ENCODE assay signal across 27 mouse cellular contexts in the genomic region with DNA sequence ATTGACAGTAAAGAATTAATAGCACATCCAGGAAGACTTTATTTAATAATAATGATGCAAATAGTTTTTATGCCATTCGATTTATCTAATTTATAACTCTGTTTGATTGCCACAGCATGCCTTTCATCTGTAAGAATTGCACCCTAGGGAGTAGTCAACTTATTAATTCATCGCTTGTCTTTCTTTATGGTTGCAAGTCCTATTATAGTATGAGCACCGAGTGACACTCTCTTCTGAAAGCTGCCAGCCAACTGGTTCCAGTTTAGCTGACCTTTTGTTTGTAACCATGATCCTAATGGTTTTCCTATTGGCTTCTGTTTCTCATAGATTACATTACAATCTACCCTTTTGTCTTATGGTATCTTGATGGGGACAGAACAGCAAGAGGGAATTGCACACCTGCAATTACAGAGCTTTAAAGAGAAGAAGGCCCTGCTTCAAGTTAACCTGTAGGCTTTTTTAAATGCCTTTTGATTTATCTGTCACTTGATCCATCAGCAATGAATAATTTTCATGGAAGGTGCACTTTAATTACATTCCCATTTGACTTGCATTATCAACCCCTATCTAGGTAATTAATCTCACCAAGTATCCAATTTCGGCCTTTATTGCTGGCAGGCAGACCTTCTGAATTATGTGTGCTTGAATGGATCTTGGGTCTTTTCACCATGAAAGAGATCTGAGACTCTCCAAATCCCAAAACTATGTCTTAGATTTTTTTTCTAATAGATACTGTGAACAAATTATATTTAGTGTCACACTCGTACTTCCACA.
DNase-seq lines count a peak whose midpoint lies in the region; ATAC-seq and TF ChIP-seq lines count a peak whose summit lies in the region.
"Had no signal": no experiment of that assay in that cellular context is flagged by ENCODE, and none has a peak within 500 bp of the region (broad histone marks: within the 10 kb centered on the region; RNA-seq: fewer than 3 reads in every experiment).

No protein-coding gene starts in this region.

- peak; percentile 79 for ATAC-seq in hindbrain, embryonic 11.5 days (ENCODE audit: low FRiP score)
- ATAC-seq in midbrain, embryonic 11.5 days (ENCODE audit: low FRiP score), result peak; percentile 35; the same call in 1 of the 2 replicates
- ATAC-seq in midbrain, postnatal 0 days (ENCODE audit: low FRiP score), result no peak
- peak; percentile 27; the same call in 1 of the 2 replicates for ATAC-seq in hindbrain, embryonic 14.5 days (ENCODE audit: low FRiP score)
- ATAC-seq in activated CD4-positive, CD25-positive, alpha-beta regulatory T cell, adult 4 months, result no peak
- ATAC-seq: liver, postnatal 0 days; lung, postnatal 0 days; Patski had no signal

- H3K9me3 ChIP-seq in hindbrain, embryonic 11.5 days (ENCODE audit: control insufficient read depth, low read length), result no peaks in the 10 kb centered on the region
- no peaks in the 10 kb centered on the region for H3K9me3 ChIP-seq in hindbrain, embryonic 10.5 days
- no peaks in the 10 kb centered on the region for H3K9me3 ChIP-seq in midbrain, embryonic 11.5 days (ENCODE audit: control insufficient read depth, low read length)
- H3K9me3 ChIP-seq in midbrain, postnatal 0 days (ENCODE audit: low read length), result no peaks in the 10 kb centered on the region
- no peaks in the 10 kb centered on the region for H3K9me3 ChIP-seq in hindbrain, embryonic 14.5 days (ENCODE audit: control insufficient read depth, low read length)
- H3K9me3 ChIP-seq: forebrain, embryonic 10.5 days; G1E; heart, embryonic 13.5 days; limb, embryonic 12.5 days had no signal

- H3K4me1 ChIP-seq in hindbrain, embryonic 11.5 days (replicated peaks; ENCODE audit: control insufficient read depth, insufficient read depth, low read length), result no peaks in the 10 kb centered on the region
- peaks cover 11% of the 10 kb centered on the region; the same call in 1 of the 2 replicates for H3K4me1 ChIP-seq in hindbrain, embryonic 10.5 days (replicated peaks)
- peaks cover 3% of the 10 kb centered on the region for H3K4me1 ChIP-seq in midbrain, embryonic 11.5 days (ENCODE audit: control insufficient read depth, insufficient read depth, low read length)
- no peaks in the 10 kb centered on the region for H3K4me1 ChIP-seq in midbrain, postnatal 0 days (ENCODE audit: insufficient read depth, low read length)
- peaks cover 9% of the 10 kb centered on the region for H3K4me1 ChIP-seq in hindbrain, embryonic 14.5 days (replicated peaks; ENCODE audit: control insufficient read depth, insufficient read depth, low read length)
- H3K4me1 ChIP-seq: limb, embryonic 12.5 days had no signal

- H3K9ac ChIP-seq in hindbrain, embryonic 11.5 days (ENCODE audit: low read depth, low read length), result no peak overlapping the region
- H3K9ac ChIP-seq in midbrain, embryonic 11.5 days (ENCODE audit: low read length), result no peak overlapping the region
- H3K9ac ChIP-seq in midbrain, postnatal 0 days (replicated peaks; ENCODE audit: low read length, poor library complexity, severe bottlenecking), result no peak overlapping the region
- no peak overlapping the region for H3K9ac ChIP-seq in hindbrain, embryonic 14.5 days
- H3K9ac ChIP-seq: heart, embryonic 13.5 days; limb, embryonic 12.5 days; liver, postnatal 0 days had no signal

- 45% methylated on average over 5 of the region's 5 CpGs for WGBS in hindbrain, embryonic 11.5 days
- WGBS in hindbrain, embryonic 10.5 days, result 55% methylated on average over 5 of the region's 5 CpGs
- 52% methylated on average over 5 of the region's 5 CpGs for WGBS in midbrain, embryonic 11.5 days
- WGBS in midbrain, postnatal 0 days, result 43% methylated on average over 5 of the region's 5 CpGs
- WGBS in hindbrain, embryonic 14.5 days, result 38% methylated on average over 5 of the region's 5 CpGs

- no peak overlapping the region for H3K4me2 ChIP-seq in hindbrain, embryonic 11.5 days (replicated peaks; ENCODE audit: low read depth, low read length)
- no peak overlapping the region for H3K4me2 ChIP-seq in midbrain, embryonic 11.5 days
- no peak overlapping the region for H3K4me2 ChIP-seq in midbrain, postnatal 0 days (ENCODE audit: low read depth, low read length, poor library complexity, severe bottlenecking)
- H3K4me2 ChIP-seq in hindbrain, embryonic 14.5 days (replicated peaks), result no peak overlapping the region
- H3K4me2 ChIP-seq: heart, embryonic 13.5 days; limb, embryonic 12.5 days; liver, embryonic 11.5 days had no signal

- no peak for TF ChIP-seq POLR2A in brain, embryonic 14.5 days (IDR thresholded peaks at IDR 0.05; ENCODE audit: borderline replicate concordance, extremely low read depth, insufficient read depth, insufficient read length, poor library complexity, severe bottlenecking)

- H3K27me3 ChIP-seq in hindbrain, embryonic 11.5 days (ENCODE audit: control insufficient read depth, insufficient read depth, low read length), result no peaks in the 10 kb centered on the region
- H3K27me3 ChIP-seq in hindbrain, embryonic 10.5 days (ENCODE audit: insufficient read depth, poor library complexity, severe bottlenecking), result no peaks in the 10 kb centered on the region
- no peaks in the 10 kb centered on the region for H3K27me3 ChIP-seq in midbrain, embryonic 11.5 days (ENCODE audit: control insufficient read depth, insufficient read depth, low read length)
- no peaks in the 10 kb centered on the region for H3K27me3 ChIP-seq in midbrain, postnatal 0 days (ENCODE audit: insufficient read depth, low read length)
- H3K27me3 ChIP-seq in hindbrain, embryonic 14.5 days (ENCODE audit: control insufficient read depth, insufficient read depth, low read length), result no peaks in the 10 kb centered on the region
- H3K27me3 ChIP-seq: CH12.LX; heart, embryonic 13.5 days; limb, embryonic 12.5 days; Patski had no signal

- H3K27ac ChIP-seq in hindbrain, embryonic 11.5 days (ENCODE audit: low read depth, low read length), result 0 out of 2 replicates have a peak overlapping the region, but pooled peaks have one; percentile 24
- no peak overlapping the region for H3K27ac ChIP-seq in hindbrain, embryonic 10.5 days
- no peak overlapping the region for H3K27ac ChIP-seq in midbrain, embryonic 11.5 days (ENCODE audit: low read depth, low read length)
- no peak overlapping the region for H3K27ac ChIP-seq in midbrain, postnatal 0 days (ENCODE audit: low read depth, low read length)
- peak overlapping the region; percentile 11; the same call in 1 of the 2 replicates for H3K27ac ChIP-seq in hindbrain, embryonic 14.5 days
- H3K27ac ChIP-seq: forebrain, embryonic 10.5 days; heart, adult 2 months; heart, embryonic 13.5 days; limb, embryonic 12.5 days had no signal

- H3K4me3 ChIP-seq in hindbrain, embryonic 11.5 days (ENCODE audit: low read depth, low read length), result no peak overlapping the region
- no peak overlapping the region for H3K4me3 ChIP-seq in hindbrain, embryonic 10.5 days
- no peak overlapping the region for H3K4me3 ChIP-seq in midbrain, embryonic 11.5 days (ENCODE audit: low read depth, low read length)
- no peak overlapping the region for H3K4me3 ChIP-seq in midbrain, postnatal 0 days (ENCODE audit: low read depth, low read length)
- H3K4me3 ChIP-seq in hindbrain, embryonic 14.5 days (replicated peaks; ENCODE audit: low read length), result no peak overlapping the region
- H3K4me3 ChIP-seq: forebrain, embryonic 10.5 days; heart, adult 2 months; heart, embryonic 13.5 days; limb, embryonic 12.5 days had no signal

- peak; percentile 21 for DNase-seq in hindbrain, embryonic 11.5 days (ENCODE audit: low spot score)
- DNase-seq in hindbrain, embryonic 10.5 days (ENCODE audit: low spot score), result no peak
- DNase-seq in midbrain, embryonic 11.5 days (ENCODE audit: low spot score, missing footprints), result no peak
- DNase-seq in midbrain, postnatal 0 days (ENCODE audit: low spot score), result no peak
- DNase-seq in brain, embryonic 14.5 days (ENCODE audit: low read depth), result peak; percentile 49
- no peak for DNase-seq in hindbrain, embryonic 14.5 days (ENCODE audit: low spot score)
- DNase-seq: adrenal gland, adult 2 months; B cell, adult 2 months; cerebellum, adult 11-12 months; cerebellum, postnatal 10 days; gastrocnemius, postnatal 36 days; heart, adult 2 months; heart, postnatal 14 days; kidney, adult 18-20 months; kidney, postnatal 36 days; liver, postnatal 0 days; thymus, adult 18-20 months; thymus, postnatal 36 days had no signal

- H3K36me3 ChIP-seq in hindbrain, embryonic 11.5 days (ENCODE audit: control insufficient read depth, insufficient read depth, low read length), result no peaks in the 10 kb centered on the region
- H3K36me3 ChIP-seq in hindbrain, embryonic 10.5 days, result no peaks in the 10 kb centered on the region
- no peaks in the 10 kb centered on the region for H3K36me3 ChIP-seq in midbrain, embryonic 11.5 days (ENCODE audit: control insufficient read depth, insufficient read depth, low read length)
- no peaks in the 10 kb centered on the region for H3K36me3 ChIP-seq in midbrain, postnatal 0 days (ENCODE audit: insufficient read depth, low read length)
- no peaks in the 10 kb centered on the region for H3K36me3 ChIP-seq in hindbrain, embryonic 14.5 days (replicated peaks; ENCODE audit: control insufficient read depth, insufficient read depth)
- H3K36me3 ChIP-seq: forebrain, embryonic 10.5 days; G1E; heart, embryonic 13.5 days; limb, embryonic 12.5 days had no signal

- TF ChIP-seq CTCF in midbrain, postnatal 0 days (IDR thresholded peaks at IDR 0.05), result no peak
- TF ChIP-seq CTCF in brain, embryonic 14.5 days (IDR thresholded peaks at IDR 0.05; ENCODE audit: borderline replicate concordance, extremely low read depth, insufficient read depth, insufficient read length), result no peak

Comparison
In these comparisons a context has a peak if more than half of its experiments do, and no peak if none do; other contexts are left out.
1. ATAC-seq: peak in hindbrain, embryonic 11.5 days (single experiment), midbrain, embryonic 11.5 days (single experiment) and hindbrain, embryonic 14.5 days (single experiment); none in midbrain, postnatal 0 days (single experiment) and activated CD4-positive, CD25-positive, alpha-beta regulatory T cell, adult 4 months (single experiment).
2. DNase-seq: peak in hindbrain, embryonic 11.5 days (single experiment) and brain, embryonic 14.5 days (single experiment); none in hindbrain, embryonic 10.5 days (single experiment), midbrain, embryonic 11.5 days (single experiment), midbrain, postnatal 0 days (single experiment) and hindbrain, embryonic 14.5 days (single experiment).
3. H3K27ac ChIP-seq: peak in hindbrain, embryonic 11.5 days (single experiment) and hindbrain, embryonic 14.5 days (single experiment); none in hindbrain, embryonic 10.5 days (single experiment), midbrain, embryonic 11.5 days (single experiment) and midbrain, postnatal 0 days (single experiment).